Mouse (Mus musculus) lung, embryonic 14.5 days (tissue): ENCODE results near the gene Lmntd2. TPM values are rescaled to one million over a fixed set of nuclear protein-coding genes. Genes with fewer than 3 reads are reported as not detected.
A peak's percentile ranks its signal among the peaks of the same experiment; 100 is the strongest.

Source experiments
- ATAC-seq: fragments of 200-750 bp; cut with Nextera tagmentation; 2 replicates; pipeline ENCODE4 v1.8.0; 2017; ENCODE audit warnings: mild to moderate bottlenecking, moderate TSS enrichment, moderate library complexity; ENCODE audit not compliant: insufficient read depth
- DNase-seq: peaks from one replicate; pipeline ENCODE4 v3.0.0-alpha.2; 2015
- H3K27ac ChIP-seq: fragments of 300-500 bp; sonication (generic); 2 replicates; pipeline ENCODE4 v1.5.1; 2014; ENCODE audit warnings: low read depth, mild to moderate bottlenecking, moderate library complexity
- H3K27me3 ChIP-seq: fragments of 300-500 bp; sonication (generic); 2 replicates; pipeline ENCODE4 v1.6.1; 2014; ENCODE audit warnings: low read length, control low read depth; ENCODE audit not compliant: insufficient read depth
- H3K36me3 ChIP-seq: fragments of 300-500 bp; sonication (generic); 2 replicates; pipeline ENCODE4 v1.6.1; 2014; ENCODE audit warnings: control low read depth; ENCODE audit not compliant: insufficient read depth
- H3K4me1 ChIP-seq: fragments of 300-500 bp; sonication (generic); 2 replicates; pipeline ENCODE4 v1.6.1; 2014; ENCODE audit warnings: antibody characterized with exemption, control low read depth; ENCODE audit not compliant: insufficient read depth
- H3K4me2 ChIP-seq: fragments of 300-500 bp; sonication (generic); 2 replicates; pipeline ENCODE4 v1.6.1; 2014; ENCODE audit warnings: mild to moderate bottlenecking
- H3K4me3 ChIP-seq: fragments of 300-500 bp; sonication (generic); 2 replicates; pipeline ENCODE4 v1.5.1; 2014; ENCODE audit warnings: low read depth, low read length
- H3K9ac ChIP-seq: fragments of 300-500 bp; sonication (generic); 2 replicates; pipeline ENCODE4 v1.6.1; 2014
- H3K9me3 ChIP-seq: fragments of 300-500 bp; sonication (generic); 2 replicates; pipeline ENCODE4 v1.6.1; 2016; ENCODE audit warnings: low read depth, low read length, control low read depth
- CTCF ChIP-seq: IDR thresholded peaks from 2 replicates; pipeline ENCODE4 v1.5.1; 2016; ENCODE audit warnings: antibody characterized with exemption, low read depth
- WGBS: fragments of 180-500 bp; shearing (Covaris S2); extraction: QIAGEN DNeasy Blood & Tissue Kit; methylation state at CpG from one replicate; pipeline ENCODE4 v1.1.7; 2014; 5-methylcytosine and 5-hydroxymethylcytosine counted together
- polyA plus RNA-seq: library from polyadenylated mRNA; unstranded; fragments of >200 nt; fragmentation: Nextera tagmentation; extraction: Ambion mirVana; gene quantifications from 2 replicates; pipeline ENCODE4 v1.2.1, GENCODE M21; 2014

Lmntd2 gene
- polyA plus RNA-seq, 1 experiment from 2014 or later, result 1.4 TPM

GRCm38 (mm10) chr7:141195754-141196153, 18.1 kb downstream of the Lmntd2 start:
- no peak for TF ChIP-seq CTCF
- peaks cover 10% of the 10 kb centered on the region for H3K4me1 ChIP-seq
- no peak overlapping the region for H3K4me2 ChIP-seq
- peaks cover 18% of the 10 kb centered on the region for H3K36me3 ChIP-seq
- H3K9me3 ChIP-seq, result no peaks in the 10 kb centered on the region
- H3K9ac ChIP-seq, result no peak overlapping the region
- DNase-seq (no peak), ATAC-seq (no peak)
- H3K27me3 ChIP-seq, result no peaks in the 10 kb centered on the region
- WGBS, result 90% methylated on average over 2 of the region's 2 CpGs
- H3K4me3 ChIP-seq, result no peak overlapping the region
- H3K27ac ChIP-seq, result no peak overlapping the region

GRCm38 (mm10) chr7:141194830-141195229, 19.1 kb downstream of the Lmntd2 start:
- no peaks in the 10 kb centered on the region for H3K9me3 ChIP-seq
- peaks cover 10% of the 10 kb centered on the region for H3K4me1 ChIP-seq
- H3K27me3 ChIP-seq, result no peaks in the 10 kb centered on the region
- peak overlapping the region; percentile 81 for H3K27ac ChIP-seq
- ATAC-seq (peak; percentile 46), DNase-seq (peak; percentile 96)
- peak overlapping the region; percentile 40 for H3K9ac ChIP-seq
- 1% methylated on average over 28 of the region's 28 CpGs for WGBS
- TF ChIP-seq CTCF, result no peak
- peak overlapping the region; percentile 99 for H3K4me2 ChIP-seq
- H3K36me3 ChIP-seq, result peaks cover 27% of the 10 kb centered on the region
- H3K4me3 ChIP-seq, result peak overlapping the region; percentile 94

- Histone ChIP-seq H3K4me3 (peak overlapping the region; percentile 94), H3K36me3 (peaks cover 31% of the 10 kb centered on the region), H3K4me1 (peaks cover 10% of the 10 kb centered on the region), H3K9me3 (no peaks in the 10 kb centered on the region), H3K27me3 (no peaks in the 10 kb centered on the region), H3K4me2 (peak overlapping the region; percentile 99), H3K27ac (peak overlapping the region; percentile 81), H3K9ac (peak overlapping the region; percentile 40)
- no peak for TF ChIP-seq CTCF
- DNase-seq (no peak), ATAC-seq (no peak)
- under 1% methylated on average over 23 of the region's 23 CpGs for WGBS
Measured at GRCm38 (mm10) chr7:141194409-141194808, 19.5 kb downstream of the Lmntd2 start.

GRCm38 (mm10) chr7:141193948-141194347, 19.9 kb downstream of the Lmntd2 start, which contains the start of the genes Hras and Lrrc56:
TSS of gene Hras (minus strand) at chr7:141194005.
TSS of gene Lrrc56 (plus strand) at chr7:141194157.
- under 1% methylated on average over 39 of the region's 39 CpGs for WGBS
- TF ChIP-seq CTCF, result no peak
- DNase-seq, result peak; percentile 99

GRCm38 (mm10) chr7:141193348-141193856, 20.5 kb downstream of the Lmntd2 start:
- Histone ChIP-seq H3K9ac (peak overlapping the region; percentile 86), H3K27me3 (no peaks in the 10 kb centered on the region), H3K9me3 (no peaks in the 10 kb centered on the region), H3K4me1 (peaks cover 10% of the 10 kb centered on the region), H3K27ac (peak overlapping the region; percentile 83), H3K4me3 (peak overlapping the region; percentile 94), H3K4me2 (peak overlapping the region; percentile 99), H3K36me3 (peaks cover 34% of the 10 kb centered on the region)
- ATAC-seq (peak; percentile 45), DNase-seq (peak; percentile 39)
- 0% methylated on average over 34 of the region's 43 CpGs for WGBS
- no peak for TF ChIP-seq CTCF

More at GRCm38 (mm10) chr7:141193948-141194347, 19.9 kb downstream of the Lmntd2 start, which contains the start of the genes Hras and Lrrc56:
- Histone ChIP-seq H3K27me3 (no peaks in the 10 kb centered on the region), H3K4me1 (peaks cover 10% of the 10 kb centered on the region), H3K36me3 (peaks cover 34% of the 10 kb centered on the region), H3K27ac (peak within 1 kb of the TSS; percentile 83), H3K9me3 (no peaks in the 10 kb centered on the region), H3K4me3 (peak within 1 kb of the TSS; percentile 94), H3K4me2 (peak within 1 kb of the TSS; percentile 99), H3K9ac (peak within 1 kb of the TSS; percentile 86)
- peak; percentile 95 for ATAC-seq

- DNase-seq, result peak; percentile 19
- TF ChIP-seq CTCF, result no peak
- Histone ChIP-seq H3K4me1 (peaks cover 10% of the 10 kb centered on the region), H3K4me3 (peak overlapping the region; percentile 94), H3K9ac (peak overlapping the region; percentile 86), H3K9me3 (no peaks in the 10 kb centered on the region), H3K36me3 (peaks cover 34% of the 10 kb centered on the region), H3K4me2 (peak overlapping the region; percentile 99), H3K27me3 (no peaks in the 10 kb centered on the region), H3K27ac (no peak overlapping the region; the same call in 1 of the 2 replicates)
- no peak for ATAC-seq
- WGBS, result 23% methylated on average over 12 of the region's 12 CpGs
Measured at GRCm38 (mm10) chr7:141192776-141193347, 21.0 kb downstream of the Lmntd2 start.
